Mouse (Mus musculus) heart, embryonic 15.5 days (tissue): ENCODE results near the gene Rpl24. TPM values are rescaled to one million over a fixed set of nuclear protein-coding genes. Genes with fewer than 3 reads are reported as not detected.
A peak's percentile ranks its signal among the peaks of the same experiment; 100 is the strongest.
"Not testable (repeated sequence)": the region's sequence is repeated elsewhere in the genome, so short reads cannot be mapped to it uniquely, and the experiment has no call there.

Experiments
- ATAC-seq: fragments of 200-750 bp; cut with Nextera tagmentation; replicated peaks from 2 replicates; pipeline ENCODE4 v1.8.0; 2017; ENCODE audit warnings: low read depth, moderate TSS enrichment; ENCODE audit not compliant: insufficient number of reproducible peaks, insufficient read depth, low FRiP score
- H3K27ac ChIP-seq: fragments of 300-500 bp; sonication (generic); 2 replicates; pipeline ENCODE4 v1.5.1; 2015; ENCODE audit warnings: mild to moderate bottlenecking, inconsistent platforms
- H3K27me3 ChIP-seq: fragments of 300-500 bp; sonication (generic); 2 replicates; pipeline ENCODE4 v1.6.1; 2015; ENCODE audit warnings: inconsistent platforms
- H3K36me3 ChIP-seq: fragments of 300-500 bp; sonication (generic); 2 replicates; pipeline ENCODE4 v1.6.1; 2015; ENCODE audit warnings: mild to moderate bottlenecking, inconsistent platforms
- H3K4me1 ChIP-seq: fragments of 300-500 bp; sonication (generic); replicated peaks from 2 replicates; pipeline ENCODE4 v1.6.1; 2015; ENCODE audit warnings: inconsistent platforms
- H3K4me2 ChIP-seq: fragments of 300-500 bp; sonication (generic); 2 replicates; pipeline ENCODE4 v1.6.1; 2015; ENCODE audit warnings: inconsistent platforms, mild to moderate bottlenecking, moderate library complexity
- H3K4me3 ChIP-seq: fragments of 300-500 bp; sonication (generic); 2 replicates; pipeline ENCODE4 v1.5.1; 2015; ENCODE audit warnings: mild to moderate bottlenecking, inconsistent platforms
- H3K9ac ChIP-seq: fragments of 300-500 bp; sonication (generic); 2 replicates; pipeline ENCODE4 v1.6.1; 2015; ENCODE audit warnings: mild to moderate bottlenecking, inconsistent platforms
- H3K9me3 ChIP-seq: fragments of 300-500 bp; sonication (generic); replicated peaks from 2 replicates; pipeline ENCODE4 v1.6.1; 2016; ENCODE audit warnings: inconsistent platforms
- WGBS: fragments of 180-500 bp; shearing (Covaris S2); methylation state at CpG from one replicate; pipeline ENCODE4 v1.1.7; 2015; ENCODE audit warnings: mixed read lengths; 5-methylcytosine and 5-hydroxymethylcytosine counted together
- polyA plus RNA-seq: library from polyadenylated mRNA; unstranded; fragments of >200 nt; fragmentation: Nextera tagmentation; extraction: Ambion mirVana; gene quantifications from 2 replicates; pipeline ENCODE4 v1.2.1, GENCODE M21; 2015

The Rpl24 gene
- polyA plus RNA-seq, result 415 and 545 TPM in 2 replicates

DNA sequence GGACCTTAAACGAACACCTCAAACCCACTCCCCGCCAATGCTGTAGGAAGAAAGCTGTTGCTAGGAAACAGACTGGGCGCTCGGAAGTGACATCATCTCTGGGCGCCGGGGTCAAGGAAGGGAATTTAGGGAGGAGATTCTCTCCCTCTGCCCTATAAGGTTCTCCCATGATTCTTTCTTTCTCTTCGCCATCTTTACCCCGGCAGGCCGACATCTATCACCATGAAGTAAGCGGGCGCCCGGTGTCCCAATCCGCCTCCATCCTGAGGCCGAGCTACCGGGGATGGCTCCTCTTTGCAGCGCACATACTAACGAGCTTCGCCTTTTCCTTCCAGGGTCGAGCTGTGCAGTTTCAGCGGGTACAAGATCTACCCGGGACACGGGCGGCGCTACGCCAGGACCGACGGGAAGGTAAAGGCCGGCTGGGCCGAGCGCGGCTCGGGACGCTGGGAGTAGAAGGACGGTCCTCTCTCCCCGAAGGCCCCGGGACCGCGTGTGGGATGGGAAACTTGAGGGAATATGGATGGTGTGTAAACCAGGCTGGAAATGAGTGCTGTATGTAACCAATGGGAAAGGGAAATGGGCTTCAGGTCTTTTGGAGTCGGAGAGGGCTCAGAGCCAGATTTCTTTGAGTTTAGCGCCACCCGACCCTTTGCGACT is at the start of gene Rpl24:
TSS of gene Rpl24 (plus strand) at position 64 of the 660 bp plus-strand sequence.
- peak; percentile 94 for ATAC-seq
- peak within 1 kb of the TSS; percentile 88 for H3K27ac ChIP-seq
- H3K9me3 ChIP-seq, result no peaks in the 10 kb centered on the region
- under 1% methylated on average over 42 of the region's 42 CpGs for WGBS
- H3K36me3 ChIP-seq, result peaks cover 30% of the 10 kb centered on the region
- peak within 1 kb of the TSS; percentile 80 for H3K4me3 ChIP-seq
- H3K27me3 ChIP-seq, result no peaks in the 10 kb centered on the region
- peak within 1 kb of the TSS; percentile 73 for H3K4me2 ChIP-seq
- peak within 1 kb of the TSS; percentile 89 for H3K9ac ChIP-seq
- peaks cover 17% of the 10 kb centered on the region for H3K4me1 ChIP-seq

DNA sequence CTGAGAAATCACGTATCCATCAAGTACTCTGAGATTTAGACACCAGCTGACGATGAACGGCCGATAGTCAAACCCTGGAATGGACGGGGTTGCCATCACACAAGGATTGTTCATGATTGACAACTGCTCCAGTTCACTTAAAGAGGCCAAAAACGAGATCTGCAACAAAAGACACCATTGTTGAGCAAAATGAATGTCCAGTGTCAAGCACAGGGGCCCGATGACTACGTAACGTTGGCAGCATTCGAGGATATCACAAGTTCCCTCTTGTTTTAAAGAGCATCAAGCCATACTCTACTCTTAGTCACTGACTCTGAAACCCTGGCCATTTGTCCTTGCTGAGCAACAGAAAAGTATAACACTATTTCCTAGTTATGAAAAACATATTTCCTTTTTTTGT is 44.0 kb upstream of the Rpl24 start:
- 90% methylated on average over 10 of the region's 10 CpGs for WGBS
- no peak overlapping the region for H3K4me2 ChIP-seq
- no peak overlapping the region for H3K9ac ChIP-seq
- no peak overlapping the region for H3K27ac ChIP-seq
- ATAC-seq, result no peak
- no peaks in the 10 kb centered on the region for H3K9me3 ChIP-seq
- H3K4me1 ChIP-seq, result no peaks in the 10 kb centered on the region
- H3K27me3 ChIP-seq, result no peaks in the 10 kb centered on the region
- H3K36me3 ChIP-seq, result peaks cover 40% of the 10 kb centered on the region
- no peak overlapping the region for H3K4me3 ChIP-seq

DNA sequence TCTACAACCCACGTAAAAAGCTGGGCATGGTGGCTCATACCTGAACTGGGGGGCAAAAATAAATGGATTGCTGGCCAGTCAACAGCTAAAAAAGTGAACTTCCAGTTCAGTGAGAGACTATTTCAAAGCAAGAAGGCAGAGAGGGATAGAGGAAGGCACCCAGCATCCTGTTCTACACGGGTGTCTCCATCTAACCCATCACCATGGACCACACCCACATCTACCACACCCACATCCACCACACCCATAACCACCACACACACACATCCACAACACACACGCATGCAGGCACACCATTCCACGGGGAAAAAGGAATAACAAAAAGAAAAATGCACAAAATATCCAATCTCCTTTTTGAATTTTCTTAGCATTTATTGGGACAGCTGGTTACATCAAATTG is 42.1 kb upstream of the Rpl24 start:
- 79% methylated on average over 4 of the region's 4 CpGs for WGBS
- H3K4me2 ChIP-seq, result no peak overlapping the region
- H3K9me3 ChIP-seq, result no peaks in the 10 kb centered on the region
- no peak overlapping the region for H3K4me3 ChIP-seq
- no peak overlapping the region for H3K27ac ChIP-seq
- H3K27me3 ChIP-seq, result no peaks in the 10 kb centered on the region
- no peak for ATAC-seq
- no peaks in the 10 kb centered on the region for H3K4me1 ChIP-seq
- no peak overlapping the region for H3K9ac ChIP-seq
- H3K36me3 ChIP-seq, result peaks cover 27% of the 10 kb centered on the region

DNA sequence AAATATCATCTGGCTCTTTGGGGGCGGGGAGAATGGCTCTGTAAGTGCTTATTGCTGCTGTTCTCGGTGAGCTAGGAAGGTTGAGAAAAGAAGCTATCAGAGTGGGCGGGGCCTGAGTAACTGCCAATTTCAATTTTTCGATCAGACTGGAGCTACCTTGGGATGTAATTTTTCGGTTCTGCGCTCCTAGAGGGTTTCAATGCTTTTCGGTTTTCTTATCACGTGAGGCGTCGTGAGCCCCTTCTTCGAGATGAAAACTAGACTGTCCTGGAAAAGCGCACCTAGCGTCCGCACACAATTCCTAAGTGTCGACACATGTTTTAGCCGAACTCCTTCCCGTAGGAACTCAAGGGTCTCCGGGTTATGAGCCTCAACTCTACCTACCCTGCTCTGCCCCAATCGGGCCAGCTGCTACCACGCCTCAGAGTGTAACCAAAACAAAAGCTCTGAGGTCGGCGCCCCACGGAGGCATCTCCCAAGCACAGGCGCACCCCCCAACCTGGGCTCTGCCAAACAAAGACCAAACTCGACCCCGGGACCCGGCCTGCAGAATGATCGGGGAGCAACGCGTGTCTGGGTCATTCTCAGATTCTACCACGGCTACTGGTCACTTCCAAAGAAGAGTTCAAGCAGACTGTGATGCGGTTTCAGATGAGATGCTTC is 32.3 kb upstream of the Rpl24 start:
- H3K4me2 ChIP-seq, result peak overlapping the region; percentile 77
- WGBS, result under 1% methylated on average over 32 of the region's 32 CpGs
- peak overlapping the region; percentile 63 for H3K9ac ChIP-seq
- H3K27ac ChIP-seq, result peak overlapping the region; percentile 68
- peak overlapping the region; percentile 79 for H3K4me3 ChIP-seq
- no peaks in the 10 kb centered on the region for H3K27me3 ChIP-seq
- no peaks in the 10 kb centered on the region for H3K9me3 ChIP-seq
- peak; percentile 38; the same call in 1 of the 2 replicates for ATAC-seq
- no peaks in the 10 kb centered on the region for H3K4me1 ChIP-seq
- no peaks in the 10 kb centered on the region for H3K36me3 ChIP-seq

DNA sequence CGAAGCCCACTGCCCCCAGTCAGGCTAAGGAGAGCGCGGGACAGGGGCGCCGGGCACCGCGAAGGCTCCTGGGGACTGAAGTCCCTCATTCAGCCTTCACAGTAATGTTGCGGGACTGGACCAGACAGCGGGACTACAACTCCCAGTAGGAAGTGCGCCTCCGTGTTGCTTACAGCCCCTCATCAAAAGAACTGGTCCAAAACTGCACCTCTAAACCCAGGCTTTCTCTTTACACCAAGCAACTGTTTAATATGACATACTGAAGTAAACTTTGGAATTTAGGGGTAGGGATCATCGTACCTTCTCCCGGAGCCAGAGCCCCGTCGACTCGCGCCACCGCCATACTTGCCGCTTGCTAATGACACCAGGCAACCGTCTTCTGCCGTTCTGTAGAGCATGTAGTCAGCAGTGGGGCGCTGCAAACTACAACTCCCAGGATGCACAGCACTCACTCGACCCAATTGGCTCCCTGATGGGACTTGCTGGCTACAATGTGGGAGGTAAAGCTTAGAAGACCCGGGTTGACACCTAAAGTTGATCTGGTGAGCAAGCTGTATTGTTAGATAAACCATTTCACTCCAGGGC is 31.5 kb upstream of the Rpl24 start, which contains the start of gene Cep97:
TSS of gene Cep97 (minus strand) at position 403 of the 585 bp plus-strand sequence.
- peak within 1 kb of the TSS; percentile 68 for H3K27ac ChIP-seq
- ATAC-seq, result peak; percentile 99
- H3K4me1 ChIP-seq, result no peaks in the 10 kb centered on the region
- H3K9me3 ChIP-seq, result no peaks in the 10 kb centered on the region
- peak within 1 kb of the TSS; percentile 79 for H3K4me3 ChIP-seq
- no peaks in the 10 kb centered on the region for H3K36me3 ChIP-seq
- peak within 1 kb of the TSS; percentile 63 for H3K9ac ChIP-seq
- WGBS, result under 1% methylated on average over 24 of the region's 24 CpGs
- H3K4me2 ChIP-seq, result peak within 1 kb of the TSS; percentile 77
- H3K27me3 ChIP-seq, result no peaks in the 10 kb centered on the region

DNA sequence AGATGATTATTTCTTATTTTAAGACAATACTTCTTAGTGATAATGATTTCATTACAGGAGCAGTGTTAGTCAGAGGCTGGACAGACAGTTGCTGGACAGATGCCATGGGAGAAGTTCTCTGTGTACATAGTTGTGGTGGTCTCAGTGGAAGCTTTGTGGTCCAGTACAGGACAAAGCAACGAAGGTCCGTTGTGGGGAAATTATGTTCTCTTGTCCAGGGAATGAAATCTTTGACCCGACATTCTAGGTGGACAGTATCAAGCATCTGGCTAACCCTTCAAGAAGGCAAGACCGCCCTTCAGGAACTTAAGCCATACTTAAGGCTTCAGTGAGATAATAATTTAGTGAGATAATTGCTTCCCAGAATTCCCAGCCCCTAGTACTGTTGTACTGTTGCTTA is 27.3 kb upstream of the Rpl24 start:
- 77% methylated on average over 4 of the region's 4 CpGs for WGBS

DNA sequence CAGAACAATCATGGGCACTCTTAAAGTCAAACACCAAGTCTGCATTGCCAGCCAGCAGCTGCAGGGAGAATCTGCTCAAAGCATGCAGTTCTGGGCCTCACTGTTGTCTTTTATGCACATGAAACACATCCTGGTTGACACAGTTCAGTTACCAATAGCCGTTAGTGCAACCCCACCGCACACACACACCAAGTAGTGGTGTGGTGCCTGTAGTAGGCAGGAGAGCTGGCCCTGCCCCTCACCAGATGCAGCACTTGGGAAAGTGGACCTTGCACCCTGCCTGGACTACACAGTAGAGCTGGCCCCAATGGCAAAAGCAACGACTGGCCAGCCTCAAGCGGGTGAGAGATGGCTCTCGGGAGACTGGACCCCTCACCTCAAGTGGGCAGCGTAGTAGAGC is 26.4 kb upstream of the Rpl24 start:
- Histone ChIP-seq H3K9ac (no peak overlapping the region), H3K9me3 (no peaks in the 10 kb centered on the region), H3K27ac (no peak overlapping the region), H3K36me3 (no peaks in the 10 kb centered on the region), H3K4me3 (no peak overlapping the region), H3K4me2 (no peak overlapping the region), H3K4me1 (no peaks in the 10 kb centered on the region), H3K27me3 (no peaks in the 10 kb centered on the region)
- 77% methylated on average over 6 of the region's 6 CpGs for WGBS
- ATAC-seq, result no peak

More for the DNA sequence above, 27.3 kb upstream of the Rpl24 start:
- H3K4me2 ChIP-seq, result no peak overlapping the region
- no peaks in the 10 kb centered on the region for H3K36me3 ChIP-seq
- no peak overlapping the region for H3K4me3 ChIP-seq
- no peaks in the 10 kb centered on the region for H3K9me3 ChIP-seq
- no peak overlapping the region for H3K27ac ChIP-seq
- ATAC-seq, result no peak
- no peaks in the 10 kb centered on the region for H3K4me1 ChIP-seq
- no peak overlapping the region for H3K9ac ChIP-seq
- no peaks in the 10 kb centered on the region for H3K27me3 ChIP-seq

DNA sequence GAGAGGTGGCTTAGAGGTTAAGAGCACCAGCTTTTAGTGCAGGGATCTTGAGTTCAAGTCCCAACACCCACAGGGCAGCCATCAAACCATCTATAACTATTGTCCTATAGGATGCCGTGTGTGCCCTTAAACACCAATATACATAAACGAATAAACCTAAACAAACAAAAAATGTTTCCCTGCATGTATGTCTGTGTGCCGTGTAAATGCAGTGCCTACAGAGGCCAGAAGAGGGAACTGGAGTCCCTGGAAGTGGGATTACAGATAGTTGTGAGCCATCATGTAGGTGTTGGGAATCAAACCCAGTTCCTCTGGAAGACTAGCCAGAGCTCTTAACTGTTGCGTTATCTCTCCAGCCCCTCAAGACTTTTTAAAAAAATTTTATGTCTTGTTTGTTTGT is 25.3 kb upstream of the Rpl24 start:
- H3K27me3 ChIP-seq, result no peaks in the 10 kb centered on the region
- no peaks in the 10 kb centered on the region for H3K36me3 ChIP-seq
- H3K4me3 ChIP-seq, result no peak overlapping the region
- no peaks in the 10 kb centered on the region for H3K4me1 ChIP-seq
- H3K9me3 ChIP-seq, result no peaks in the 10 kb centered on the region
- no peak overlapping the region for H3K27ac ChIP-seq
- H3K4me2 ChIP-seq, result no peak overlapping the region
- no peak for ATAC-seq
- 90% methylated on average over 4 of the region's 4 CpGs for WGBS
- H3K9ac ChIP-seq, result no peak overlapping the region

DNA sequence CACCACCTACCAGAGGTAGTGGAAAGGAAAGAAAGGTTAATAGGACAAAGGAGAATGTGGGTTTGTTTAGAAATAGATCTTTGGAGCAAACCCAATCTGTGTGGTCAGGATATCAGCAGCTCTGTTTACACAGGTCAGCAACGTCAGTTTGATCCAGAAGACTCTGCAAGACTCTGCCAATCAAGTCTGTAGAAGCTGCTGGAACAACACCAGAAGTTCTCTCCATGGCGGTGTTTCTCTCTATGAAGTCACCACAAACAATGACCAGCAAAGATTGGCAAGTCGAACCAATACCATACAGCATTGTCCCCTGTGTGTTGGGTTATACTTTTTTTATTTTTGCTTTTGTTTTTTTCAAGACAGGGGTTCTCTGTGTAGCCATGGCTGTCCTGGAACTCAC is 18.8 kb upstream of the Rpl24 start:
- no peak for ATAC-seq
- H3K36me3 ChIP-seq, result no peaks in the 10 kb centered on the region
- no peak overlapping the region for H3K27ac ChIP-seq
- WGBS, result 63% methylated on average over 3 of the region's 3 CpGs
- H3K27me3 ChIP-seq, result no peaks in the 10 kb centered on the region
- H3K9ac ChIP-seq, result no peak overlapping the region
- H3K4me3 ChIP-seq, result no peak overlapping the region
- no peaks in the 10 kb centered on the region for H3K4me1 ChIP-seq
- no peaks in the 10 kb centered on the region for H3K9me3 ChIP-seq
- H3K4me2 ChIP-seq, result no peak overlapping the region

DNA sequence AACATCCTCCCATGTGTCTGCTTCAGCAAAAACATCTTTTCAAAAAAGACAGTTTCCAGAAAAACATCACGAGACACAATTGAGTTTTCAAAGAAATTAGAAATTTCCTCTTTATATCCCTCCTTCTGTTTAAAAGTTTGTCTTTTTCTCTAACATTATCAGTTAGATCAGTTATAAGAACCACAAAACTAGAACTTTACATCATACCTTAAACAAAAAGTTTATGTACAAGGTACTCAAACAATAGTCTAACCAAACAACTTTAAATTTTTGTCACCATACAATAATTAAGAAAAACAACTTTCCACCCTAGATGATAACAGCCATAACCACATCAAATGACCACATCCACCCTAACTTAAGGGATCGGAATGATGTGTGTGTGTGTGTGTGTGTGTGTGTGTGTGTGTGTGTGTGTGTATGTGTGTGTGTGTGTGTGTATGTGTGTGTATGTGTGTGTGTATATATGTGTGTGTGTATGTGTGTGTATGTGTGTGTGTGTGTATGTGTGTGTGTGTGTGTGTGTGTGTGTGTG is 18.1 kb upstream of the Rpl24 start:
- not testable (repeated sequence) for H3K27ac ChIP-seq, ATAC-seq, H3K4me1 ChIP-seq, H3K27me3 ChIP-seq, H3K36me3 ChIP-seq, H3K9ac ChIP-seq, H3K9me3 ChIP-seq, H3K4me3 ChIP-seq, H3K4me2 ChIP-seq
- 82% methylated on average over 2 of the region's 2 CpGs for WGBS

DNA sequence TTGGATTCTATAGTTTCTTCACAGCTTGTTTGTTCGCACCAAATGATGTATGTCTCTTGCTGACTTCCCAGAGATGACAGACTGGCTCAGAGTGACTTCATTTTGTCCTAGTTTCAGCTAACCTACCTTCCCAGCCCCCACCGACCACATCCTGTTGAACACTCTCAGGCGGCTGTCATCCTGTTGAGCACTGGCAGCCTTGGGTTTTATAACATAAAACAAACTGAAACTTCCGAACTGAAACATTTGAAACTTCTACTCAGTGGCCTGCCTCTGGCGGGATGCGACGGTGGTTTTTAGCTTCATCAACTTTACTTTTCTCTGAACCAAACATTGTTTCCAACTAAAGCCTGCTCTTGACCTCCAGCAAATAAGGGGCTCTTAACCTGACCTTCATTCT is 17.1 kb upstream of the Rpl24 start:
- H3K9ac ChIP-seq, result no peak overlapping the region
- 51% methylated on average over 7 of the region's 7 CpGs for WGBS
- H3K27ac ChIP-seq, result peak overlapping the region; percentile 21; the same call in 1 of the 2 replicates
- H3K27me3 ChIP-seq, result no peaks in the 10 kb centered on the region
- H3K36me3 ChIP-seq, result no peaks in the 10 kb centered on the region
- no peak overlapping the region for H3K4me3 ChIP-seq
- H3K4me1 ChIP-seq, result no peaks in the 10 kb centered on the region
- 0 out of 2 replicates have a peak, but pooled peaks have one; percentile 45 for ATAC-seq
- no peak overlapping the region for H3K4me2 ChIP-seq
- H3K9me3 ChIP-seq, result no peaks in the 10 kb centered on the region
